Mouse (Mus musculus): ENCODE results near the gene Dnajc30.

GRCm38 (mm10) chr5:135042105-135042788, 21.8 kb upstream of the Dnajc30 start:
- TF ChIP-seq GATA1 (IDR thresholded peaks at IDR 0.05; ENCODE audit: borderline replicate concordance, low read length) (no peak), FLI1 (IDR thresholded peaks at IDR 0.05; ENCODE audit: low read length) (no peak)
